Mouse (Mus musculus) central nervous system, embryonic 14 days (tissue): Measurements from ENCODE around the gene Ctsd. TPM values are rescaled to one million over a fixed set of nuclear protein-coding genes. Genes with fewer than 3 reads are reported as not detected.

Experiments
- polyA plus RNA-seq: library from polyadenylated mRNA; depleted of rRNA; stranded (reverse); fragments of >200 nt; gene quantifications from 2 replicates; pipeline ENCODE4 v1.2.3, GENCODE M21; 2012; rRNA removed

The Ctsd gene
- polyA plus RNA-seq, result 173 and 189 TPM in 2 replicates

GRCm38 (mm10) chr7:142387419-142388148 lies at the start of gene Ctsd:
TSS of gene Ctsd (minus strand) at chr7:142388038.

GRCm38 (mm10) chr7:142434137-142434865 lies 46.5 kb upstream of the Ctsd start, which contains the start of gene Syt8:
TSS of gene Syt8 (plus strand) at chr7:142434850.

DNA sequence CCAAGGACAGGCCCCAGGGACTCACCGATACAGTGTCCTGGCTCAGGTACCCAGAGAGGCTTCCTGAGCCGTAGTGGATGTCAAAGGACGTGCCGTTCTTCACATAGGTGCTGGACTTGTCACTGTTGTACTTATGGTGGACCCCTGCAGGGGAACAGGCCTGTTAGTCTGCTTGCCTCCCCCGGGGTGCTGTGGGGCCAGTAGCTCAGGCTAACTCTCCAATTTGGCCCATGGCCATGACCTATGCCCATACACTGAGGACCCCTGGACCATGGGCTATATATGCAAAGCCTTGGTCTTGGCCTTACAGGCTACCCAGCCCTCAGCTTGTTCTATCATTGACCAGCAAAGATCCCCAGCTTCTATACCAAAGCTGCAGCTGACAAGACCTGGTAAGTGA lies 5.3 kb downstream of the Ctsd start, which contains the start of gene Gm49369:
Gm49369 (minus strand) TSS at position 101 of the 400 bp plus-strand sequence.

DNA sequence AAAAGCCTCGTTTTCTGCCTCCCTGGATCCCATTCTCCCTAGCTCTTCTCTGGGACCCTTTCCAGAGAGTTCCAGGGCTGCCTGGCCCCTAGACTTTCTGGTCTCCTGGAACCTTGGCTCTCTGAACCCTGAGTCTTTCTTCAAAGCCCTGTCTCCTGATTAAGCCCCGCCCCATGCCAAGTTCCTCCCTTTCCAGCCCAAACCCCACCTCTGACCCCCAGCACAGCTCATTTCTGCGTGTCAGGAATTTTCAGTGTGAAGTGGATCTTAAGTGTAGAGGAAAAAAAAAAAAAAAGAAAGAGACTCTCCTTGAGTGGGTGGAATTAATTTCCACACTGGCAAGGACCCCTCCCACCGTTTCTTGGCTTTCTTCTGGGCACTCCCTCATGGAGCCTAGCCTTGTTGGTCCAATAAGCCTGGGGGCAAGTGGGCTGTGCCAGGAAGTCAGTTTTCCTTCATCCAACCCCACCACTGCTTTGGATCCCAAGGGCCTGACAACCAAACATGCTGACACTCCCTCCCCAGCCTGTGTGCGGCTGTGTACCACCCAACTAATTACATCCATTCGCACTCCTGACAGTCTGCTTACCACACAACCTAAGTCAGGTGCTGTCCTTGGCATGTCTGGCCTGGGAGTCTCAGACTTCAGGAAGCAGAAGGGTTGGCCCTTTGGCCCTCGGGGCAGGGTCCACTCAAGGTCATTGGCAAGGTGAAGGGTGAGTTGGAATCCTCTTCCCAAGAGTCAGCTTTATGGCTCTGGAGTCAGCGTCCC lies 14.0 kb downstream of the Ctsd start, which contains the start of gene Ifitm10:
Ifitm10 (minus strand) TSS at position 113 of the 772 bp plus-strand sequence.

Other genes starting within 250 kb of the Ctsd start
- gene Gm45337, start 243.4 kb downstream of the Ctsd start, polyA plus RNA-seq, result not detected in 2 replicates
- gene Gm29735, start 230.9 kb downstream of the Ctsd start, polyA plus RNA-seq, result not detected in 2 replicates
- not detected in 2 replicates for gene Gm4553, start 222.3 kb downstream of the Ctsd start, polyA plus RNA-seq
- gene Krtap5-2, start 212.0 kb downstream of the Ctsd start, polyA plus RNA-seq, result not detected in 2 replicates
- not detected in 2 replicates for gene Gm10153, start 197.6 kb downstream of the Ctsd start, polyA plus RNA-seq
- gene Krtap5-3, start 186.7 kb downstream of the Ctsd start, polyA plus RNA-seq, result not detected in 2 replicates
- not detected in 2 replicates for gene Gm7579, start 176.2 kb downstream of the Ctsd start, polyA plus RNA-seq
- gene Krtap5-5, start 158.1 kb downstream of the Ctsd start, polyA plus RNA-seq, result not detected in 2 replicates
- not detected in 2 replicates for gene Gm40460, start 147.0 kb downstream of the Ctsd start, polyA plus RNA-seq
- gene Gm2431, start 129.7 kb downstream of the Ctsd start, polyA plus RNA-seq, result not detected in 2 replicates
- not detected in 2 replicates for gene Gm4559, start 113.7 kb downstream of the Ctsd start, polyA plus RNA-seq
- gene Krtap5-1, start 90.9 kb downstream of the Ctsd start, polyA plus RNA-seq, result not detected in 2 replicates
- not detected in 2 replicates for gene Krtap5-4, start 84.5 kb downstream of the Ctsd start, polyA plus RNA-seq
- 2.3 TPM in 2 replicates for gene Ifitm10, start 14.3 kb downstream of the Ctsd start, polyA plus RNA-seq
- 0.59 and 0.71 TPM in 2 replicates for gene Gm49369, start 5.4 kb downstream of the Ctsd start, polyA plus RNA-seq
- 0.79 TPM in 1 of 2 replicates, not detected in the other for gene Syt8, start 46.8 kb upstream of the Ctsd start, polyA plus RNA-seq
- 0.74 and 30.3 TPM in 2 replicates for gene Tnni2, start 53.8 kb upstream of the Ctsd start, polyA plus RNA-seq
- 9.5 and 20.4 TPM in 2 replicates for gene Lsp1, start 72.8 kb upstream of the Ctsd start, polyA plus RNA-seq
- 1.0 and 22.7 TPM in 2 replicates for gene Tnnt3, start 110.8 kb upstream of the Ctsd start, polyA plus RNA-seq
- gene Mrpl23, start 144.6 kb upstream of the Ctsd start, polyA plus RNA-seq, result 79.9 and 82.3 TPM in 2 replicates